Mouse (Mus musculus): ENCODE results near the gene Stap2. TPM values are rescaled to one million over a fixed set of nuclear protein-coding genes. Genes with fewer than 3 reads are reported as not detected.

Gene Stap2
- polyA plus RNA-seq, 1 experiment: 22.2 TPM

GRCm38 (mm10) chr17:55958918-55959728, 46.3 kb downstream of the Stap2 start, which contains the start of gene Yju2:
TSS of gene Yju2 (plus strand) at chr17:55959099.
- Histone ChIP-seq H3K27me3 (ENCODE audit: control insufficient read depth, insufficient read depth, low read length) (no peaks in the 10 kb centered on the region), H3K4me3 (ENCODE audit: control insufficient read depth, insufficient read depth, low read length) (peak within 1 kb of the TSS; percentile 92), H3K36me3 (ENCODE audit: control insufficient read depth, insufficient read depth, low read length) (no peaks in the 10 kb centered on the region; the same call in 1 of the 2 replicates), H3K27ac (ENCODE audit: control insufficient read depth, insufficient read depth, low read length) (peak within 1 kb of the TSS; percentile 92), H3K4me1 (replicated peaks; ENCODE audit: control insufficient read depth, insufficient read depth, low read length) (peaks cover 10% of the 10 kb centered on the region)
- peak; percentile 90 for DNase-seq
- under 1% methylated on average over 46 of the region's 46 CpGs for WGBS
- TF ChIP-seq CTCF (IDR thresholded peaks at IDR 0.05; ENCODE audit: borderline replicate concordance, control insufficient read depth, extremely low read depth, insufficient read depth, low read length, poor library complexity): 0 out of 2 replicates have a peak, but pooled peaks have one; percentile 26
- TF ChIP-seq POLR2A (IDR thresholded peaks at IDR 0.05; ENCODE audit: control insufficient read depth, extremely low read depth, insufficient read depth, low read length, poor library complexity): peak; percentile 74

GRCm38 (mm10) chr17:55958584-55958886, 46.8 kb downstream of the Stap2 start:
- no peak overlapping the region for H3K4me3 ChIP-seq (ENCODE audit: control insufficient read depth, insufficient read depth, low read length)
- 44% methylated on average over 2 of the region's 2 CpGs for WGBS
- no peaks in the 10 kb centered on the region for H3K27me3 ChIP-seq (ENCODE audit: control insufficient read depth, insufficient read depth, low read length)
- no peak for DNase-seq
- H3K27ac ChIP-seq (ENCODE audit: control insufficient read depth, insufficient read depth, low read length): no peak overlapping the region
- H3K4me1 ChIP-seq (replicated peaks; ENCODE audit: control insufficient read depth, insufficient read depth, low read length): peaks cover 10% of the 10 kb centered on the region
- no peaks in the 10 kb centered on the region for H3K36me3 ChIP-seq (ENCODE audit: control insufficient read depth, insufficient read depth, low read length)
- TF ChIP-seq CTCF (IDR thresholded peaks at IDR 0.05; ENCODE audit: borderline replicate concordance, control insufficient read depth, extremely low read depth, insufficient read depth, low read length, poor library complexity) (no peak), POLR2A (IDR thresholded peaks at IDR 0.05; ENCODE audit: control insufficient read depth, extremely low read depth, insufficient read depth, low read length, poor library complexity) (no peak)

GRCm38 (mm10) chr17:55957726-55958583, 47.4 kb downstream of the Stap2 start:
- no peaks in the 10 kb centered on the region for H3K36me3 ChIP-seq (ENCODE audit: control insufficient read depth, insufficient read depth, low read length)
- H3K4me3 ChIP-seq (ENCODE audit: control insufficient read depth, insufficient read depth, low read length): no peak overlapping the region
- TF ChIP-seq CTCF (IDR thresholded peaks at IDR 0.05; ENCODE audit: borderline replicate concordance, control insufficient read depth, extremely low read depth, insufficient read depth, low read length, poor library complexity) (no peak), POLR2A (IDR thresholded peaks at IDR 0.05; ENCODE audit: control insufficient read depth, extremely low read depth, insufficient read depth, low read length, poor library complexity) (no peak)
- peaks cover 10% of the 10 kb centered on the region for H3K4me1 ChIP-seq (replicated peaks; ENCODE audit: control insufficient read depth, insufficient read depth, low read length)
- no peak overlapping the region for H3K27ac ChIP-seq (ENCODE audit: control insufficient read depth, insufficient read depth, low read length)
- DNase-seq: no peak
- WGBS: 85% methylated on average over 13 of the region's 13 CpGs
- H3K27me3 ChIP-seq (ENCODE audit: control insufficient read depth, insufficient read depth, low read length): no peaks in the 10 kb centered on the region

- Histone ChIP-seq H3K4me3 (ENCODE audit: control insufficient read depth, insufficient read depth, low read length) (no peak overlapping the region), H3K36me3 (ENCODE audit: control insufficient read depth, insufficient read depth, low read length) (no peaks in the 10 kb centered on the region), H3K4me1 (replicated peaks; ENCODE audit: control insufficient read depth, insufficient read depth, low read length) (peaks cover 10% of the 10 kb centered on the region), H3K27me3 (ENCODE audit: control insufficient read depth, insufficient read depth, low read length) (no peaks in the 10 kb centered on the region), H3K27ac (ENCODE audit: control insufficient read depth, insufficient read depth, low read length) (no peak overlapping the region)
- DNase-seq: peak; percentile 68
- WGBS: 37% methylated on average over 9 of the region's 9 CpGs
- TF ChIP-seq CTCF (IDR thresholded peaks at IDR 0.05; ENCODE audit: borderline replicate concordance, control insufficient read depth, extremely low read depth, insufficient read depth, low read length, poor library complexity): peak; percentile 80; the same call in 1 of the 2 replicates
- TF ChIP-seq POLR2A (IDR thresholded peaks at IDR 0.05; ENCODE audit: control insufficient read depth, extremely low read depth, insufficient read depth, low read length, poor library complexity): no peak
These were observed 48.2 kb downstream of the Stap2 start for GRCm38 (mm10) chr17:55957168-55957567.

- no peak overlapping the region for H3K4me3 ChIP-seq (ENCODE audit: control insufficient read depth, insufficient read depth, low read length)
- H3K27ac ChIP-seq (ENCODE audit: control insufficient read depth, insufficient read depth, low read length): no peak overlapping the region
- H3K27me3 ChIP-seq (ENCODE audit: control insufficient read depth, insufficient read depth, low read length): no peaks in the 10 kb centered on the region
- H3K36me3 ChIP-seq (ENCODE audit: control insufficient read depth, insufficient read depth, low read length): no peaks in the 10 kb centered on the region
- 87% methylated on average over 6 of the region's 6 CpGs for WGBS
- peaks cover 10% of the 10 kb centered on the region for H3K4me1 ChIP-seq (replicated peaks; ENCODE audit: control insufficient read depth, insufficient read depth, low read length)
- no peak for DNase-seq
- no peak for TF ChIP-seq CTCF (IDR thresholded peaks at IDR 0.05; ENCODE audit: borderline replicate concordance, control insufficient read depth, extremely low read depth, insufficient read depth, low read length, poor library complexity)
- no peak for TF ChIP-seq POLR2A (IDR thresholded peaks at IDR 0.05; ENCODE audit: control insufficient read depth, extremely low read depth, insufficient read depth, low read length, poor library complexity)
These were observed 48.8 kb downstream of the Stap2 start for GRCm38 (mm10) chr17:55956591-55956990.

GRCm38 (mm10) chr17:55956129-55956528, 49.3 kb downstream of the Stap2 start:
- Histone ChIP-seq H3K36me3 (ENCODE audit: control insufficient read depth, insufficient read depth, low read length) (no peaks in the 10 kb centered on the region), H3K27ac (ENCODE audit: control insufficient read depth, insufficient read depth, low read length) (no peak overlapping the region), H3K4me3 (ENCODE audit: control insufficient read depth, insufficient read depth, low read length) (no peak overlapping the region), H3K27me3 (ENCODE audit: control insufficient read depth, insufficient read depth, low read length) (no peaks in the 10 kb centered on the region), H3K4me1 (replicated peaks; ENCODE audit: control insufficient read depth, insufficient read depth, low read length) (peaks cover 10% of the 10 kb centered on the region)
- 95% methylated on average over 26 of the region's 26 CpGs for WGBS
- DNase-seq: no peak
- TF ChIP-seq CTCF (IDR thresholded peaks at IDR 0.05; ENCODE audit: borderline replicate concordance, control insufficient read depth, extremely low read depth, insufficient read depth, low read length, poor library complexity): no peak
- TF ChIP-seq POLR2A (IDR thresholded peaks at IDR 0.05; ENCODE audit: control insufficient read depth, extremely low read depth, insufficient read depth, low read length, poor library complexity): no peak
